In genomic region chr11:113682897-113683626, GRCm38 (mm10) we compare ENCODE assay signal across 8 mouse cellular contexts. TPM values are rescaled to one million over a fixed set of nuclear protein-coding genes. Genes with fewer than 3 reads are reported as not detected.
DNase-seq lines count a peak whose midpoint lies in the region; ATAC-seq and TF ChIP-seq lines count a peak whose summit lies in the region.

No protein-coding gene starts in this region.

- peak overlapping the region; percentile 87 for H3K9ac ChIP-seq in lung, embryonic 14.5 days
- peak overlapping the region; percentile 89 for H3K9ac ChIP-seq in neural tube, embryonic 15.5 days (replicated peaks)

- H3K27me3 ChIP-seq in kidney, adult 2 months (replicated peaks; ENCODE audit: control insufficient read depth, insufficient read depth, low read length) = no peaks in the 10 kb centered on the region
- no peaks in the 10 kb centered on the region for H3K27me3 ChIP-seq in lung, embryonic 14.5 days (ENCODE audit: insufficient read depth, low read length)
- H3K27me3 ChIP-seq in neural tube, embryonic 15.5 days (replicated peaks) = no peaks in the 10 kb centered on the region
- no peaks in the 10 kb centered on the region for H3K27me3 ChIP-seq in thymus, adult 2 months (ENCODE audit: control insufficient read depth, insufficient read depth, low read length)

- H3K36me3 ChIP-seq in kidney, adult 2 months (ENCODE audit: control insufficient read depth, insufficient read depth, low read length) = no peaks in the 10 kb centered on the region
- H3K36me3 ChIP-seq in lung, embryonic 14.5 days (ENCODE audit: insufficient read depth) = peaks cover 15% of the 10 kb centered on the region
- H3K36me3 ChIP-seq in neural tube, embryonic 15.5 days = peaks cover 6% of the 10 kb centered on the region
- H3K36me3 ChIP-seq in thymus, adult 2 months (ENCODE audit: control insufficient read depth, insufficient read depth, low read length) = no peaks in the 10 kb centered on the region

- TF ChIP-seq CTCF in kidney, adult 2 months (conservative IDR thresholded peaks at IDR 0.05; ENCODE audit: insufficient read depth, insufficient read length, low read depth, low read length) = no peak
- TF ChIP-seq CTCF in lung, embryonic 14.5 days (IDR thresholded peaks at IDR 0.05; ENCODE audit: low read depth) = no peak
- no peak for TF ChIP-seq CTCF in thymus, adult 2 months (IDR thresholded peaks at IDR 0.05; ENCODE audit: borderline replicate concordance, control insufficient read depth, extremely low read depth, insufficient read depth, low read length, poor library complexity)

- peak; percentile 48 for ATAC-seq in lung, embryonic 14.5 days (ENCODE audit: insufficient read depth)
- peak; percentile 14 for ATAC-seq in neural tube, embryonic 15.5 days (ENCODE audit: low FRiP score)

- TF ChIP-seq POLR2A in kidney, adult 2 months (IDR thresholded peaks at IDR 0.05; ENCODE audit: low read depth, low read length) = no peak
- TF ChIP-seq POLR2A in thymus, adult 2 months (IDR thresholded peaks at IDR 0.05; ENCODE audit: control insufficient read depth, extremely low read depth, insufficient read depth, low read length, poor library complexity) = no peak

- H3K4me2 ChIP-seq in lung, embryonic 14.5 days = peak overlapping the region; percentile 70
- peak overlapping the region; percentile 90 for H3K4me2 ChIP-seq in neural tube, embryonic 15.5 days

- peak overlapping the region; percentile 82 for H3K4me3 ChIP-seq in kidney, adult 2 months (ENCODE audit: insufficient read depth, low read depth, low read length)
- peak overlapping the region; percentile 93 for H3K4me3 ChIP-seq in lung, embryonic 14.5 days (ENCODE audit: low read depth, low read length)
- H3K4me3 ChIP-seq in neural tube, embryonic 15.5 days (replicated peaks) = peak overlapping the region; percentile 91
- peak overlapping the region; percentile 90 for H3K4me3 ChIP-seq in thymus, adult 2 months (ENCODE audit: control insufficient read depth, insufficient read depth, low read length)

- H3K4me1 ChIP-seq in kidney, adult 2 months (ENCODE audit: control insufficient read depth, insufficient read depth, low read length) = peaks cover 16% of the 10 kb centered on the region; the same call in 1 of the 2 replicates
- H3K4me1 ChIP-seq in lung, embryonic 14.5 days (ENCODE audit: insufficient read depth) = peaks cover 16% of the 10 kb centered on the region
- H3K4me1 ChIP-seq in neural tube, embryonic 15.5 days = peaks cover 57% of the 10 kb centered on the region
- H3K4me1 ChIP-seq in thymus, adult 2 months (replicated peaks; ENCODE audit: control insufficient read depth, insufficient read depth, low read length) = peaks cover 5% of the 10 kb centered on the region

- WGBS in kidney, adult 2 months = 2% methylated on average over 38 of the region's 38 CpGs
- under 1% methylated on average over 38 of the region's 38 CpGs for WGBS in lung, embryonic 14.5 days
- 3% methylated on average over 37 of the region's 38 CpGs for WGBS in neural tube, embryonic 15.5 days
- WGBS in thymus, adult 2 months = 8% methylated on average over 38 of the region's 38 CpGs

- H3K9me3 ChIP-seq in lung, embryonic 14.5 days (ENCODE audit: low read depth, low read length) = no peaks in the 10 kb centered on the region
- H3K9me3 ChIP-seq in neural tube, embryonic 15.5 days (replicated peaks) = no peaks in the 10 kb centered on the region

- DNase-seq in 416B (ENCODE audit: low read depth) = peak; percentile 81
- DNase-seq in T-cell, adult 2 months (ENCODE audit: low spot score) = peak; percentile 27
- DNase-seq in embryo, embryonic 9.5 days (ENCODE audit: extremely low spot score) = peak; percentile 71
- peak; percentile 13 for DNase-seq in heart, adult 8-10 months (ENCODE audit: low spot score)
- peak; percentile 47 for DNase-seq in kidney, adult 2 months
- peak; percentile 68 for DNase-seq in lung, embryonic 14.5 days
- DNase-seq in thymus, adult 2 months = peak; percentile 75

- peak overlapping the region; percentile 78 for H3K27ac ChIP-seq in kidney, adult 2 months (ENCODE audit: insufficient read depth, low read depth, low read length)
- peak overlapping the region; percentile 97 for H3K27ac ChIP-seq in lung, embryonic 14.5 days (ENCODE audit: low read depth)
- peak overlapping the region; percentile 93 for H3K27ac ChIP-seq in neural tube, embryonic 15.5 days (replicated peaks)
- H3K27ac ChIP-seq in thymus, adult 2 months (ENCODE audit: control insufficient read depth, insufficient read depth, low read length) = peak overlapping the region; percentile 29

RNA-seq across cellular contexts. Expression of gene Fam104a, which starts 0.9 kb away (rescaled TPM):
- total RNA-seq in heart, adult 8-10 months (2022) = 10 to 100 TPM; 15.0 to 16.7 (median 15.8) TPM
- polyA plus RNA-seq in kidney, adult 2 months (2012; rRNA removed) = 24.6 and 25.8 TPM in 2 replicates
- 46.6 and 52.0 TPM in 2 replicates for polyA plus RNA-seq in lung, embryonic 14.5 days (2014; fragmentation: Nextera tagmentation; extraction: Ambion mirVana)
- polyA plus RNA-seq in neural tube, embryonic 15.5 days (2015; fragmentation: Nextera tagmentation; extraction: Ambion mirVana) = 37.8 and 40.1 TPM in 2 replicates
- polyA plus RNA-seq in thymus, adult 2 months (2012; rRNA removed) = 44.7 and 51.6 TPM in 2 replicates

RNA-seq across cellular contexts. Expression of gene D11Wsu47e, which starts 1.1 kb away (rescaled TPM):
- 1 to 10 TPM; 5.9 to 8.4 (median 6.8) TPM for total RNA-seq in heart, adult 8-10 months (2022)
- 7.6 and 7.8 TPM in 2 replicates for polyA plus RNA-seq in kidney, adult 2 months (2012; rRNA removed)
- 20.9 and 22.9 TPM in 2 replicates for polyA plus RNA-seq in lung, embryonic 14.5 days (2014; fragmentation: Nextera tagmentation; extraction: Ambion mirVana)
- 21.6 and 21.8 TPM in 2 replicates for polyA plus RNA-seq in neural tube, embryonic 15.5 days (2015; fragmentation: Nextera tagmentation; extraction: Ambion mirVana)
- 13.6 TPM in 2 replicates for polyA plus RNA-seq in thymus, adult 2 months (2012; rRNA removed)

RNA-seq across cellular contexts. Expression of gene Cpsf4l, which starts 26.8 kb away (rescaled TPM):
- not detected for total RNA-seq in heart, adult 8-10 months (2022)
- 8.9 and 9.0 TPM in 2 replicates for polyA plus RNA-seq in kidney, adult 2 months (2012; rRNA removed)
- polyA plus RNA-seq in lung, embryonic 14.5 days (2014; fragmentation: Nextera tagmentation; extraction: Ambion mirVana) = 0.35 and 0.59 TPM in 2 replicates
- 0.27 and 10.0 TPM in 2 replicates for polyA plus RNA-seq in neural tube, embryonic 15.5 days (2015; fragmentation: Nextera tagmentation; extraction: Ambion mirVana)
- 0.84 and 1.4 TPM in 2 replicates for polyA plus RNA-seq in thymus, adult 2 months (2012; rRNA removed)

RNA-seq across cellular contexts. Expression of gene Slc39a11, which starts 33.2 kb away (rescaled TPM):
- total RNA-seq in heart, adult 8-10 months (2022) = 1 to 10 TPM; 2.8 to 4.4 (median 4.0) TPM
- 24.5 and 29.5 TPM in 2 replicates for polyA plus RNA-seq in kidney, adult 2 months (2012; rRNA removed)
- polyA plus RNA-seq in lung, embryonic 14.5 days (2014; fragmentation: Nextera tagmentation; extraction: Ambion mirVana) = 19.6 and 21.8 TPM in 2 replicates
- 27.7 and 30.4 TPM in 2 replicates for polyA plus RNA-seq in neural tube, embryonic 15.5 days (2015; fragmentation: Nextera tagmentation; extraction: Ambion mirVana)
- polyA plus RNA-seq in thymus, adult 2 months (2012; rRNA removed) = 18.0 and 19.0 TPM in 2 replicates

RNA-seq across cellular contexts. Expression of gene Cog1, which starts 34.1 kb away (rescaled TPM):
- total RNA-seq in heart, adult 8-10 months (2022) = 10 to 100 TPM; 21.0 to 26.0 (median 22.8) TPM
- polyA plus RNA-seq in kidney, adult 2 months (2012; rRNA removed) = 32.8 and 38.7 TPM in 2 replicates
- 28.4 and 28.8 TPM in 2 replicates for polyA plus RNA-seq in lung, embryonic 14.5 days (2014; fragmentation: Nextera tagmentation; extraction: Ambion mirVana)
- 31.1 and 35.1 TPM in 2 replicates for polyA plus RNA-seq in neural tube, embryonic 15.5 days (2015; fragmentation: Nextera tagmentation; extraction: Ambion mirVana)
- 66.4 and 67.4 TPM in 2 replicates for polyA plus RNA-seq in thymus, adult 2 months (2012; rRNA removed)

Comparison
In these comparisons a context has a peak if more than half of its experiments do, and no peak if none do; other contexts are left out.
1. Peak in every context shown above with its lines: DNase-seq, ATAC-seq, H3K4me3 ChIP-seq and H3K27ac ChIP-seq.
2. DNase-seq: peak in every context shown above with its lines; median percentile 81 in 416B; 75 in thymus, adult 2 months; 71 in embryo, embryonic 9.5 days; 68 in lung, embryonic 14.5 days; 47 in kidney, adult 2 months; 27 in T-cell, adult 2 months; 13 in heart, adult 8-10 months.
3. H3K27ac ChIP-seq: peak in every context shown above with its lines; median percentile 97 in lung, embryonic 14.5 days; 93 in neural tube, embryonic 15.5 days; 78 in kidney, adult 2 months; 29 in thymus, adult 2 months.